Mouse (Mus musculus): ENCODE data around the gene Gm49380.

DNA sequence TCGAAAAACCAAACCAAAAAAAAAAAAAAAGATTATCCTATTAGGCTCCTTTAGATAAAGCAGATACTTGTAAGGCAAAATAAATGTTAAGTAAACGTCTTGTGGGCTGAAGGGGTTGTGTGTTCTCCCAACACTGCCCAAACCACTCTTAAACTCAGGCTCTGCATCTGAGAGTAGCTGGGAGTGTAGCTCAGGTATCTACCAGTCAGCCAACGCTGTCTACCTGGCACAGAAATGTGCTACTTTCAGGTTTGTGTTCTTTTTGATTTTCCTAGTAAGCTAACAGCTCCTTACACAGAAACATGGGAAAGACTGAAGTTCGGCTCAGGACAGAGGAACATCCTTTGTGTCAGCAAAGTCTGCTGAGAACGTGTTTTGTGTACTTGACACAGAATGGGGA, 18.9 kb upstream of the Gm49380 start:
- TF ChIP-seq CTCF (IDR thresholded peaks at IDR 0.05) (no peak), EP300 (IDR thresholded peaks at IDR 0.05) (no peak)

Measured in lung, postnatal 0 days (tissue).